Mouse (Mus musculus) heart, adult 2 months (tissue): Measurements from ENCODE around the gene Tex2.

Experiments used
- CTCF ChIP-seq: fragments of 200-600 bp; IDR thresholded peaks from 2 replicates; pipeline ENCODE4 v1.8.1; 2022; ENCODE audit warnings: antibody characterized with exemption, mild to moderate bottlenecking, moderate library complexity
- EP300 ChIP-seq: fragments of 200-500 bp; IDR thresholded peaks from 2 replicates; pipeline ENCODE4 v1.6.1; 2011; ENCODE audit warnings: low read depth, low read length, control low read depth; ENCODE audit not compliant: insufficient read depth
- POLR2A ChIP-seq: fragments of 200-500 bp; IDR thresholded peaks from 2 replicates; pipeline ENCODE4 v1.6.1; 2011; ENCODE audit warnings: mild to moderate bottlenecking, low read depth, low read length, control low read depth; ENCODE audit not compliant: insufficient read depth

- TF ChIP-seq CTCF (no peak), POLR2A (no peak), EP300 (no peak)
Observed at GRCm38 (mm10) chr11:106511236-106512005, 101.8 kb downstream of the Tex2 start.
